Mouse (Mus musculus) midbrain, postnatal 0 days (tissue): ENCODE measurements around the gene Cbs. TPM values are rescaled to one million over a fixed set of nuclear protein-coding genes. Genes with fewer than 3 reads are reported as not detected.

ENCODE experiments used
- ATAC-seq: fragments of 200-750 bp; cut with Nextera tagmentation; 2 replicates; pipeline ENCODE4 v1.8.0; 2017; ENCODE audit warnings: moderate number of reproducible peaks, mild to moderate bottlenecking, moderate TSS enrichment, moderate library complexity; ENCODE audit not compliant: low FRiP score
- DNase-seq: peaks from one replicate; pipeline ENCODE4 v3.0.0-alpha.2; 2015; ENCODE audit warnings: low spot score
- H3K27ac ChIP-seq: fragments of 300-500 bp; sonication (generic); 2 replicates; pipeline ENCODE4 v1.5.1; 2014; ENCODE audit warnings: low read depth, mild to moderate bottlenecking, low read length, mixed read lengths
- H3K27me3 ChIP-seq: fragments of 300-500 bp; sonication (generic); 2 replicates; pipeline ENCODE4 v1.6.1; 2014; ENCODE audit warnings: low read length, control low read depth, mixed read lengths; ENCODE audit not compliant: insufficient read depth
- H3K36me3 ChIP-seq: fragments of 300-500 bp; sonication (generic); 2 replicates; pipeline ENCODE4 v1.6.1; 2014; ENCODE audit warnings: low read length, control low read depth, mixed read lengths; ENCODE audit not compliant: insufficient read depth
- H3K4me1 ChIP-seq: fragments of 300-500 bp; sonication (generic); 2 replicates; pipeline ENCODE4 v1.6.1; 2014; ENCODE audit warnings: mild to moderate bottlenecking, control low read depth, antibody characterized with exemption, low read length, mixed read lengths; ENCODE audit not compliant: insufficient read depth
- H3K4me2 ChIP-seq: fragments of 300-500 bp; sonication (generic); 2 replicates; pipeline ENCODE4 v1.6.1; 2014; ENCODE audit warnings: low read depth, mild to moderate bottlenecking, low read length, mixed read lengths; ENCODE audit not compliant: poor library complexity, severe bottlenecking
- H3K4me3 ChIP-seq: fragments of 300-500 bp; sonication (generic); 2 replicates; pipeline ENCODE4 v1.5.1; 2014; ENCODE audit warnings: low read depth, mild to moderate bottlenecking, low read length, moderate library complexity
- H3K9ac ChIP-seq: fragments of 300-500 bp; sonication (generic); replicated peaks from 2 replicates; pipeline ENCODE4 v1.6.1; 2014; ENCODE audit warnings: mild to moderate bottlenecking, low read length, moderate library complexity, mixed read lengths; ENCODE audit not compliant: poor library complexity, severe bottlenecking
- H3K9me3 ChIP-seq: fragments of 300-500 bp; sonication (generic); 2 replicates; pipeline ENCODE4 v1.6.1; 2016; ENCODE audit warnings: low read length, control low read depth
- CTCF ChIP-seq: IDR thresholded peaks from 2 replicates; pipeline ENCODE4 v1.5.1; 2016; ENCODE audit warnings: antibody characterized with exemption, mild to moderate bottlenecking
- WGBS: fragments of 180-500 bp; shearing (Covaris S2); extraction: QIAGEN DNeasy Blood & Tissue Kit; methylation state at CpG from one replicate; pipeline ENCODE4 v1.1.7; 2014; 5-methylcytosine and 5-hydroxymethylcytosine counted together
- polyA plus RNA-seq: library from polyadenylated mRNA; unstranded; fragments of >200 nt; fragmentation: Nextera tagmentation; extraction: Ambion mirVana; gene quantifications from 2 replicates; pipeline ENCODE4 v1.2.1, GENCODE M21; 2015
- total RNA-seq: library from RNA; depleted of rRNA; stranded (reverse); fragments of >200 nt; gene quantifications from 2 replicates; pipeline ENCODE4 v1.2.3, GENCODE M21; 2014

The Cbs gene
- total and polyA plus RNA-seq, 2 experiments from 2014 or later, result 16.3 to 29.6 TPM

- Histone ChIP-seq H3K4me1 (no peaks in the 10 kb centered on the region), H3K27ac (no peak overlapping the region), H3K9ac (no peak overlapping the region), H3K9me3 (no peaks in the 10 kb centered on the region), H3K4me3 (no peak overlapping the region), H3K27me3 (no peaks in the 10 kb centered on the region), H3K4me2 (no peak overlapping the region), H3K36me3 (peaks cover 17% of the 10 kb centered on the region)
- no peak for TF ChIP-seq CTCF
- no peak for ATAC-seq
- no peak for DNase-seq
- 85% methylated on average over 11 of the region's 11 CpGs for WGBS
Measured at GRCm38 (mm10) chr17:31590846-31591245, 46.2 kb downstream of the Cbs start.

DNA sequence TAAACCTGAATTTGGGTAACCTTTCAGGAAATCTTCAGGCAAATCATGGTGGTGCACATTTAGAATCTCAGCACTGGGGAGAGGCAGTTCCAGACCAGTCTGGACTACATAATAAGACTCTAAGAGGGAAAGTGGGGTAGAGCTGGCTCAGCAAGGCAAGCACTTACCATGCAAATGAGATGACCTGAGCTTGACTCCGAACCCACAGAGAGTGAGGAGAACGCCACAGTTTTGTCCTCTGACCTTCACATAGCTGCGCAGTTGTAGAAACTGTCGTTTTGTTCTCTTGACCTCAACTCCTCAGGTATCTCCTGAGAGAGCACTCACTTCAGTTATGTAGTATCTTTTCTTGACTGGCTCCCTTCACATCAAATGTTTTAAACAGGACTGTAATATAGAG lies 48.3 kb downstream of the Cbs start:
- no peaks in the 10 kb centered on the region for H3K4me1 ChIP-seq
- no peaks in the 10 kb centered on the region for H3K9me3 ChIP-seq
- H3K27me3 ChIP-seq, result no peaks in the 10 kb centered on the region
- no peak for DNase-seq
- no peak for ATAC-seq
- H3K27ac ChIP-seq, result no peak overlapping the region
- no peak overlapping the region for H3K4me3 ChIP-seq
- peaks cover 12% of the 10 kb centered on the region for H3K36me3 ChIP-seq
- no peak overlapping the region for H3K9ac ChIP-seq
- H3K4me2 ChIP-seq, result no peak overlapping the region
- 89% methylated on average over 4 of the region's 4 CpGs for WGBS
- TF ChIP-seq CTCF, result no peak

DNA sequence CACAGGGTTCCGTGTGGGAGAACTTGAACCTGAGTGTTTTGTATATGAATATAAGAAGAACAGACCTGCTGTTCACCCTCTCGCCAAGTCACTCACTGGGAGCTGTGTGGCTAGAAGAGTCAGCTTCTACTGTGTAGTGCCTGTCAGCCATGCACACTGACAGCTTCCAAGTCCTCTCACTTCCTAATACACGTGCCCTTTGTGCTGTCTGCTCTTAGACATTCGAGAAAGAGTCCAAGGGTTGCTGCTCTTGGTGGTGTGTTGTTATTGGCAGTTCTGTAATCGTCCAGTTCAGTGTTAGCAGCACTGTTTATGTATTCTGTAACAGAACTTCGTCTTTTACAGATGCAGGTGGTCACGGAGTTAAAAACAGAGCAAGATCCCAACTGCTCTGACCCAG lies 48.9 kb downstream of the Cbs start:
- H3K9ac ChIP-seq, result no peak overlapping the region
- ATAC-seq (no peak), DNase-seq (no peak)
- no peaks in the 10 kb centered on the region for H3K4me1 ChIP-seq
- no peak overlapping the region for H3K4me3 ChIP-seq
- no peak overlapping the region for H3K4me2 ChIP-seq
- WGBS, result 80% methylated on average over 7 of the region's 7 CpGs
- H3K36me3 ChIP-seq, result peaks cover 12% of the 10 kb centered on the region
- no peaks in the 10 kb centered on the region for H3K27me3 ChIP-seq
- no peaks in the 10 kb centered on the region for H3K9me3 ChIP-seq
- no peak for TF ChIP-seq CTCF
- H3K27ac ChIP-seq, result no peak overlapping the region

GRCm38 (mm10) chr17:31583781-31584180 lies 53.3 kb downstream of the Cbs start:
- H3K27me3 ChIP-seq, result no peaks in the 10 kb centered on the region
- DNase-seq (no peak), ATAC-seq (no peak)
- no peak overlapping the region for H3K9ac ChIP-seq
- no peak for TF ChIP-seq CTCF
- no peaks in the 10 kb centered on the region for H3K4me1 ChIP-seq
- WGBS, result 75% methylated on average over 6 of the region's 6 CpGs
- H3K27ac ChIP-seq, result no peak overlapping the region
- no peaks in the 10 kb centered on the region; the same call in 1 of the 2 replicates for H3K36me3 ChIP-seq
- no peaks in the 10 kb centered on the region for H3K9me3 ChIP-seq
- no peak overlapping the region for H3K4me3 ChIP-seq
- no peak overlapping the region for H3K4me2 ChIP-seq

DNA sequence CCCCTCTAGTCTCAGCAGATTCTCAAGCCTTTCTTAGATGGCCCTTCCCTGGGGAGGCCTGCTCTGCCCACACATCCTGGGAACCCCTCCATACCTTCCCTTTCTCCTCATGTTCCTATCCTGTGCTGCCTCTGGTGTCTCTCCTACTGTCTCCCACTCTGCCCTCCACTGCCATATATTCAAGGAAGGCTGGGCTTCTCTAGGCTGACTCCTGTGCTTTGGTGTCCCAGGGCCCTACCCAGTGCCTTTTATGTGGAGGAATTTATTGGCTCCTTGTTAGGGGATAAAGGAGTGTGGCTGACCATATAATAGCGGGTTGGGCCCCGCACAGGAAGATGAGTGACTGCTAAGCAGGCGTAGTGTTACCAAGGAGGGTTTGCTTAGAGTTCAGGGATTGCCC lies 53.9 kb downstream of the Cbs start:
- no peak overlapping the region for H3K27ac ChIP-seq
- no peak overlapping the region for H3K9ac ChIP-seq

GRCm38 (mm10) chr17:31580344-31580743 lies 56.7 kb downstream of the Cbs start:
- H3K36me3 ChIP-seq, result no peaks in the 10 kb centered on the region
- no peak overlapping the region for H3K27ac ChIP-seq
- H3K27me3 ChIP-seq, result no peaks in the 10 kb centered on the region
- no peak overlapping the region for H3K4me2 ChIP-seq
- no peak for ATAC-seq
- H3K4me1 ChIP-seq, result no peaks in the 10 kb centered on the region
- H3K9ac ChIP-seq, result no peak overlapping the region
- no peaks in the 10 kb centered on the region for H3K9me3 ChIP-seq
- no peak for TF ChIP-seq CTCF
- H3K4me3 ChIP-seq, result no peak overlapping the region
- DNase-seq, result peak; percentile 69
- WGBS, result 27% methylated on average over 3 of the region's 3 CpGs

More for the DNA sequence above, 53.9 kb downstream of the Cbs start:
- ATAC-seq (no peak), DNase-seq (no peak)
- no peaks in the 10 kb centered on the region for H3K4me1 ChIP-seq
- no peaks in the 10 kb centered on the region for H3K36me3 ChIP-seq
- H3K9me3 ChIP-seq, result no peaks in the 10 kb centered on the region
- WGBS, result 72% methylated on average over 3 of the region's 3 CpGs
- H3K4me3 ChIP-seq, result no peak overlapping the region
- H3K4me2 ChIP-seq, result no peak overlapping the region
- no peak for TF ChIP-seq CTCF
- H3K27me3 ChIP-seq, result no peaks in the 10 kb centered on the region
